Mouse (Mus musculus): ENCODE results near the gene H2afy. TPM values are rescaled to one million over a fixed set of nuclear protein-coding genes. Genes with fewer than 3 reads are reported as not detected.

H2afy gene
- polyA plus RNA-seq, 1 experiment from 2014 or later = 76.3 TPM

DNA sequence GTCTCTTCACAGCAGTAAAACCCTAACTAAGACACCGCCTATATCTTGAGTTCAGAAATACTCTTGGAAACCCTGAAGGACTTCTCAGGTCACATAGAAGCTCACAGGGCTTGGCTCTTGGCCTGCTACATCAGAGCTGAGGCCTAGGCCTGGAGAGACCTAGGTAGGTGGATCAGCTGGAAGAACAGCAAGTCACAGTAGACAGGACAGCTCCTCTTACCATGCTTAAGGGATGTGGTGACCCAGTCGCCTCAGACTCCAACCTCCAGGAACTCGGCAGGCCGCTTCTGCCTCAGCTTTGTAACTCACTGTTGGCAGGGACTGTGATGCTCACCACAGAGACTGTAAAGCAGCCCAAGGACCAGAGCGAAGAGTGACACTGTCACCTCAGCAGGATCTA lies 13.1 kb downstream of the H2afy start:
- WGBS (ENCODE audit: insufficient replicate concordance) = 83% methylated on average over 5 of the region's 5 CpGs
- Histone ChIP-seq H3K27ac (ENCODE audit: low read length) (no peak overlapping the region), H3K27me3 (ENCODE audit: control insufficient read depth, insufficient read depth, low read depth, low read length) (no peaks in the 10 kb centered on the region), H3K4me1 (ENCODE audit: control insufficient read depth, low read depth, low read length) (no peaks in the 10 kb centered on the region), H3K36me3 (ENCODE audit: control insufficient read depth, insufficient read depth) (peaks cover 39% of the 10 kb centered on the region), H3K4me2 (ENCODE audit: low read depth, low read length) (no peak overlapping the region), H3K9ac (ENCODE audit: low read depth, low read length) (no peak overlapping the region), H3K4me3 (ENCODE audit: low read depth, low read length) (no peak overlapping the region), H3K9me3 (replicated peaks; ENCODE audit: control insufficient read depth, low read length) (no peaks in the 10 kb centered on the region)
- no peak for ATAC-seq (ENCODE audit: low read depth)

DNA sequence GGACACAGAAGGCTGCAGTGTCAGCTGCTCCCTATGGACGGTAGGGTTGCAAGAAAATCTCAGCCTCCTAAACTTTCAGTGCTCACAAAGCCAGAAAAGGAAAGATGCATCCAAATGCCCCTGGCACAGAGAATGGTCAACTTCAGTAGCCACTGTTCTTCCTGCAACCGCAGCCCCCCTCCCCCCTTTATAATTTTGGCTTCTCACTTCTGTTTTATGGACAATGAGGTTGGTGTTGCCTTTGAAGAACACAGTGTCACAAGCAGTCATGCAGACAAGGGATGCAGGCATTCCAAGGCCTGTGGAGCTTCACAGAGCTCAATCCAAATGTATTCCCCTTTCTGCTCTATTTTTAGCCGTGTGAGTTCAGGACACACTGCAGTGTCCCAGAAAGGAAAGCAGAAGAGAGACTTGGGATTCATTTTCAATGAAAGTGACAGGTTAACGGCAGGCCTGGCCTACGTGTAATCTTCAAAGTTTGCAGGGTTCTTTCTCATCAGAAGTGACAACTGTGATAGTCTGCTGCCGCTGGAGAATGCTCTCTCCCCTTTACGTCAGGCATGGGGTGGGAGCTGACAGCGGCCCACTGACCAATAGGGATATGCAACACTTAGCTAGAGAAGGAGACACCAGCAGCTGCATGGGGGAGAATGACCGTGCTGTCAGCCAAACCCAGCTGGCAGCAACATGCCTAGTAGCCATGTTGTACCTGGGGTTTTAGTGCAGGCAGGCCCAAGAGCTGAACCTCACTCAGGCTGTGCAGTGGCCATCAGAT lies 18.0 kb downstream of the H2afy start:
- no peak overlapping the region for H3K9ac ChIP-seq (ENCODE audit: low read depth, low read length)
- peaks cover 3% of the 10 kb centered on the region for H3K36me3 ChIP-seq (ENCODE audit: control insufficient read depth, insufficient read depth)
- H3K9me3 ChIP-seq (replicated peaks; ENCODE audit: control insufficient read depth, low read length) = no peaks in the 10 kb centered on the region
- no peak overlapping the region for H3K4me2 ChIP-seq (ENCODE audit: low read depth, low read length)
- H3K27ac ChIP-seq (ENCODE audit: low read length) = no peak overlapping the region
- 71% methylated on average over 9 of the region's 9 CpGs for WGBS (ENCODE audit: insufficient replicate concordance)
- H3K4me3 ChIP-seq (ENCODE audit: low read depth, low read length) = no peak overlapping the region
- ATAC-seq (ENCODE audit: low read depth) = no peak
- H3K27me3 ChIP-seq (ENCODE audit: control insufficient read depth, insufficient read depth, low read depth, low read length) = no peaks in the 10 kb centered on the region
- no peaks in the 10 kb centered on the region; the same call in 1 of the 2 replicates for H3K4me1 ChIP-seq (ENCODE audit: control insufficient read depth, low read depth, low read length)

DNA sequence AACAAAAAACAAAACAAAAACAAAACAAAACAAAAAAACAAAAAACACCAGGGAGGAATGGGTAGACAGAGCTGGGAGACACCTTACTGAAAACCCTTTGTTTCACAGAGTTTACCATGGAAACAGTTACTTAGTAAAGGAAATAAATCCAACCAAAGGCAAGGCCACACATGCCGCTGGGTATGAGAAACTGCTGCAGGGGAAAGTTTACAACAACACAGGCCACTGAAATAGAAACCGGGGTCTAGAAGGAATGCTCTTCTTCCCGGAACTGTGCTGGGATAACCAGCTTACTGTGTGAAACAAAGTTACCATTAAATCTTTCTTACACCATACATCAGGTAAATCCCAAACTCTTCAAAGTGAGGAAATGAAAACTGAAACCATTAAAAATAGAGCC lies 20.3 kb downstream of the H2afy start:
- no peak overlapping the region for H3K9ac ChIP-seq (ENCODE audit: low read depth, low read length)
- 68% methylated on average over 3 of the region's 3 CpGs for WGBS (ENCODE audit: insufficient replicate concordance)
- H3K4me3 ChIP-seq (ENCODE audit: low read depth, low read length) = no peak overlapping the region
- no peak overlapping the region for H3K4me2 ChIP-seq (ENCODE audit: low read depth, low read length)
- H3K27ac ChIP-seq (ENCODE audit: low read length) = no peak overlapping the region
- H3K9me3 ChIP-seq (replicated peaks; ENCODE audit: control insufficient read depth, low read length) = no peaks in the 10 kb centered on the region
- ATAC-seq (ENCODE audit: low read depth) = no peak
- H3K36me3 ChIP-seq (ENCODE audit: control insufficient read depth, insufficient read depth) = no peaks in the 10 kb centered on the region; the same call in 1 of the 2 replicates
- no peaks in the 10 kb centered on the region for H3K27me3 ChIP-seq (ENCODE audit: control insufficient read depth, insufficient read depth, low read depth, low read length)
- H3K4me1 ChIP-seq (ENCODE audit: control insufficient read depth, low read depth, low read length) = no peaks in the 10 kb centered on the region; the same call in 1 of the 2 replicates

DNA sequence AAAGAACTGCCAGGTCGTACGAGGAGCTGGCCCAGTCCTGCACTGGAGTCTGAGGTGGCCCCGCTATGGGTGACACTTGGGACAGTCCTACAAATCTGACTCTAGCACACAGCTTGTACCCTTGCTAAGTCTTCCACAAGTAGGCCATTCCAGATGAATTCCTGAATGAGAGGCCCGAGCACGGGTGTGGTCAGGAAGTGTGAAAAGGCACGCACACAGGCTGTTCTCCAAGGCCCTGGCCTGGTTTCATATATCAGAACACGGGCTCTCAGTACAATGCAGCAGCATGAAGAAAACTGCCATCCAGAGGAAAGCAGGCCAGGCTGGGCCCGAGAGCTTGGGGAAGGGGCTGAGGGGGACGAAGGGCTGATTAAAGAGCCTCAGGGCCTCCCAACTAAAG lies 20.8 kb downstream of the H2afy start:
- Histone ChIP-seq H3K27me3 (ENCODE audit: control insufficient read depth, insufficient read depth, low read depth, low read length) (no peaks in the 10 kb centered on the region), H3K36me3 (ENCODE audit: control insufficient read depth, insufficient read depth) (no peaks in the 10 kb centered on the region), H3K4me1 (ENCODE audit: control insufficient read depth, low read depth, low read length) (no peaks in the 10 kb centered on the region; the same call in 1 of the 2 replicates), H3K9me3 (replicated peaks; ENCODE audit: control insufficient read depth, low read length) (no peaks in the 10 kb centered on the region), H3K4me3 (ENCODE audit: low read depth, low read length) (no peak overlapping the region), H3K4me2 (ENCODE audit: low read depth, low read length) (no peak overlapping the region), H3K27ac (ENCODE audit: low read length) (no peak overlapping the region), H3K9ac (ENCODE audit: low read depth, low read length) (no peak overlapping the region)
- 65% methylated on average over 9 of the region's 9 CpGs for WGBS (ENCODE audit: insufficient replicate concordance)
- ATAC-seq (ENCODE audit: low read depth) = no peak; the same call in 1 of the 2 replicates

DNA sequence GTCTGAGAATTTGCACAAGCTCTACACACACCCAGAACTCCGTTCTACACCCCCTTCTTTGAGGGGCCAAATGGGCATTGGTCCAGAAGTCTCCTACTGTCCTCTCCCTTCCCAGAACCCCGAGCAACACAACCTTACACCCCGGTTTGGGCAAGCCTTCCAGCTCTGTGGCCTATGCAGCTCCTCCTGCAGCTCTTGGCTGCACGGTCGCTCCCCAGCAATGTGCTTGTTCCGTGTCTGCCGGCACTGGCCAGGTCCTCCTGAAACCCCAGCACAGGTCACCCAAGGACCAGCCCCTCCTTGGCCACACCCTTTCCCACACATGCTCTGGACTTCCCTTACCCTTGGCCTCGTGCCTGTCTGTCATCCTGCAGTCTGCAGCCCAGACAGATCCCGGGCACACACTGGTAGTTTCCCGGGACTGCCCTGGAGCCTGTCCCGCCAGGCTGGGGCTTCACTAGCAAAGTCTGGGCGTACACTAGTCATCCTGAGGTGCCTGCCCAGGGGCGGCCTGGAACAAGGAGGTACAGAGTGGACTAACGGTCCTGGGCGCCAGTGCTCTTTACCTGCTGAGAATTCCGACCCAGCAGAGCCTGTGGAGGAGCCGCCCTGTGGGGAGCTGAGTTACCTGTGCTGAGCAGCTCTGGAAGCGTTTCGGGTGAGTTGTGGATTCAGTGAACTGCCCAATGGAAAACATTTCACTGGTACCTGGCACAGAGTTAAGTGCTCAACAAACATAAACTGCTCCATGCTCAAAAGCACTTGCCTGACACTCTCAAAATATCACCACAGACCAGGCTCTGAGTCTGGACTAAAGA lies 22.5 kb downstream of the H2afy start:
- no peak for ATAC-seq (ENCODE audit: low read depth)
- WGBS (ENCODE audit: insufficient replicate concordance) = 68% methylated on average over 19 of the region's 19 CpGs
- H3K4me1 ChIP-seq (ENCODE audit: control insufficient read depth, low read depth, low read length) = no peaks in the 10 kb centered on the region; the same call in 1 of the 2 replicates
- no peak overlapping the region for H3K4me3 ChIP-seq (ENCODE audit: low read depth, low read length)
- H3K36me3 ChIP-seq (ENCODE audit: control insufficient read depth, insufficient read depth) = no peaks in the 10 kb centered on the region
- H3K27ac ChIP-seq (ENCODE audit: low read length) = no peak overlapping the region
- H3K9ac ChIP-seq (ENCODE audit: low read depth, low read length) = no peak overlapping the region
- H3K27me3 ChIP-seq (ENCODE audit: control insufficient read depth, insufficient read depth, low read depth, low read length) = no peaks in the 10 kb centered on the region
- no peaks in the 10 kb centered on the region for H3K9me3 ChIP-seq (replicated peaks; ENCODE audit: control insufficient read depth, low read length)
- no peak overlapping the region for H3K4me2 ChIP-seq (ENCODE audit: low read depth, low read length)

DNA sequence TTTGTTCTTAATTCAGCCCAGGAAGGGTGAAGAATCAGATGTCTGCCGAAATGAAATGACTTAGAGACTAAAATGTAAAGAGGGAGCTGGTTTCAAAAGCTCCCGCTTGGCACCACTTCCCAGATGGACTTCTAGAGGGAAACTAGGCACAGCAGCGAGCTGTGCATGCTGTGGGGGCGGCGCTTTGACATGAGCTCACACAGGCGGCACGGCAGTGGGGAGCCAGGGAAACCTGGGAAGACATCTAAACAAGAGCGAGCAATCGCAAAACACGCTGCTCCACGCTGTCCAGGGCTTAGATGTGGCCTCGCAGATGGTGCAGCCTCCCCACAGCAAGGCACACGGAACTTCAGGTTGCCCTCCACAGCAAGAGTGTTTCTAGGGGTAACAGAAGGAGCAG lies 23.2 kb downstream of the H2afy start:
- no peak for ATAC-seq (ENCODE audit: low read depth)
- Histone ChIP-seq H3K4me1 (ENCODE audit: control insufficient read depth, low read depth, low read length) (no peaks in the 10 kb centered on the region; the same call in 1 of the 2 replicates), H3K36me3 (ENCODE audit: control insufficient read depth, insufficient read depth) (no peaks in the 10 kb centered on the region), H3K27me3 (ENCODE audit: control insufficient read depth, insufficient read depth, low read depth, low read length) (no peaks in the 10 kb centered on the region), H3K27ac (ENCODE audit: low read length) (no peak overlapping the region), H3K4me3 (ENCODE audit: low read depth, low read length) (no peak overlapping the region), H3K4me2 (ENCODE audit: low read depth, low read length) (no peak overlapping the region), H3K9me3 (replicated peaks; ENCODE audit: control insufficient read depth, low read length) (no peaks in the 10 kb centered on the region), H3K9ac (ENCODE audit: low read depth, low read length) (no peak overlapping the region)
- WGBS (ENCODE audit: insufficient replicate concordance) = 78% methylated on average over 13 of the region's 13 CpGs

DNA sequence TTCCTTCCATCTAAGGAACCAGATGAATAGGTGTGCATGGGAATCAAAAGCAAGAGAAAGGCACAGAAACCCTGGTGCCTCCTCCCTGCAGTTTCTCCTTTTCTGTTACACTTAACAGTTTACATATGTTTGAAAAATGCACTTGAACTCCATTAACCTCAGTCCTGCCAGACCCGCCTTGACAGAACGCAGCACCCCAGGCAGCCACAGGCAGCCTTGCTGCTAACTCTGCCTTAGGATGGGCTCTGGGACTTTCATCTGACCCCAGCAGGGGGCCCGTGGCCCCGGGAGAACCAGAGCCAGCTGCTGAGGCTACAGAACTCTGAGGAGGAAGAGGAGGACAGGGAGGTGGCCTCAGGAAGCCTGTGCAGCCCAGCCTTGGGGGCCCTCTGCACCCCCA lies 23.7 kb downstream of the H2afy start:
- Histone ChIP-seq H3K27me3 (ENCODE audit: control insufficient read depth, insufficient read depth, low read depth, low read length) (no peaks in the 10 kb centered on the region), H3K9ac (ENCODE audit: low read depth, low read length) (no peak overlapping the region), H3K4me1 (ENCODE audit: control insufficient read depth, low read depth, low read length) (no peaks in the 10 kb centered on the region; the same call in 1 of the 2 replicates), H3K4me2 (ENCODE audit: low read depth, low read length) (no peak overlapping the region), H3K4me3 (ENCODE audit: low read depth, low read length) (no peak overlapping the region), H3K27ac (ENCODE audit: low read length) (no peak overlapping the region), H3K36me3 (ENCODE audit: control insufficient read depth, insufficient read depth) (no peaks in the 10 kb centered on the region), H3K9me3 (replicated peaks; ENCODE audit: control insufficient read depth, low read length) (no peaks in the 10 kb centered on the region)
- WGBS (ENCODE audit: insufficient replicate concordance) = 49% methylated on average over 4 of the region's 4 CpGs
- ATAC-seq (ENCODE audit: low read depth) = no peak

DNA sequence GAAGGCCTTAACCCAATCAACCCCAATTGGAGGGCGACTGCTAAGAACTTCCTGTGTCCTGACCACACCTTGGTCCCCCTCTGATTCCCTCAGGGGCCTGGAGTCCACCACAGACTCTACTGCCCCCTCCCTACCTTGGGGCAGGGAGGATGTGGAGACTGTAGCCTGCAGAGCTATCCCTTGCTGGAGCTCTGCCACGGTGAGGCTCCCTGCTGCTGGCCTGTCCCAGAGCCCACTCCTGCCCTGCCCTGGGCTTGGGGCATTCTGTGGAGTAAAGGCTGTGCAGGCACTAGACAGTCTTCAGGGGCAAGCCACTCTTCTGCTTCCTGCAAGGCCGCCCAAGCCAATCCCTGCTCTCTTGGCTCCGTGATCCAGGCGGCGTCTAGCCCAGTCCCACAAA lies 24.6 kb downstream of the H2afy start:
- 76% methylated on average over 6 of the region's 6 CpGs for WGBS (ENCODE audit: insufficient replicate concordance)
- Histone ChIP-seq H3K9ac (ENCODE audit: low read depth, low read length) (no peak overlapping the region), H3K36me3 (ENCODE audit: control insufficient read depth, insufficient read depth) (no peaks in the 10 kb centered on the region), H3K4me3 (ENCODE audit: low read depth, low read length) (no peak overlapping the region), H3K9me3 (replicated peaks; ENCODE audit: control insufficient read depth, low read length) (no peaks in the 10 kb centered on the region), H3K4me2 (ENCODE audit: low read depth, low read length) (no peak overlapping the region), H3K4me1 (ENCODE audit: control insufficient read depth, low read depth, low read length) (no peaks in the 10 kb centered on the region; the same call in 1 of the 2 replicates), H3K27ac (ENCODE audit: low read length) (no peak overlapping the region), H3K27me3 (ENCODE audit: control insufficient read depth, insufficient read depth, low read depth, low read length) (no peaks in the 10 kb centered on the region)
- no peak for ATAC-seq (ENCODE audit: low read depth)

Measured in liver, embryonic 16.5 days (tissue).